Mouse (Mus musculus): ENCODE results near the gene Ldlrad3. TPM values are rescaled to one million over a fixed set of nuclear protein-coding genes. Genes with fewer than 3 reads are reported as not detected.

Gene Ldlrad3
- 1.7 and 2.7 TPM in 2 replicates for total RNA-seq (2014; fragmentation: Nextera tagmentation)
- 1.2 and 1.9 TPM in 2 replicates for total RNA-seq (2017)

DNA sequence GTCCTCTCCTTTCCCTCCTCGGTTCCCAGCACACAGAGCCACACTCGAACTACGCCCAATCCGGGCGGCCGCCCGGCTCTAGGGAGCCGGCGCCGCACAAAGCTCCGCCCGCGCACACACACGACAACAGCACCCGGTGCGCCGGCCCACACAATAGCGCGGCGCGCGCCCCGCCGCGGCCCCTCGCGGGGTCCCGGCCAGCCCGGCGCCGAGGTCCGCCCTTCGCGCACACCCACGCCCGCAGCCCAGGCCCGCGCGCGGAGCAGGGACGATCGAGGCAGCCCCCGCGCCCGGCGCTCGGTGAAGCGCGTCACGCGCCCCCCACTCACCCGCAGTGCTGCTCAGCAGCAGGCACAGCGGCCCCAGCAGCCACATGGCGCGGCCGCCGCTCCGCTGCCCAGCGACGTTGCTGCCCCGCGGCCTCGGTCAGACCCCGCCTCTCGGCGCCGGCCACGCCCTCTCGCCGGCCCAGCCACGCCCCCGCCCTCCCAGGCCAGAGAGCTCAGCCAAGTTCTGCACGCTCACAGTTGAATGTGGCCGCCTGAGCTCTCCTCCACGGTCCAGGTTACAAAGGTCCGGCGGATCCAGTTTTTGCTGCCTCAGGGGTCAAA, at the start of gene Ldlrad3:
Gene Ldlrad3 (minus strand): TSS at position 435 of the 611 bp plus-strand sequence.
- ATAC-seq (replicated peaks; ENCODE audit: low FRiP score, low TSS enrichment, poor library complexity, severe bottlenecking), result peak; percentile 95

DNA sequence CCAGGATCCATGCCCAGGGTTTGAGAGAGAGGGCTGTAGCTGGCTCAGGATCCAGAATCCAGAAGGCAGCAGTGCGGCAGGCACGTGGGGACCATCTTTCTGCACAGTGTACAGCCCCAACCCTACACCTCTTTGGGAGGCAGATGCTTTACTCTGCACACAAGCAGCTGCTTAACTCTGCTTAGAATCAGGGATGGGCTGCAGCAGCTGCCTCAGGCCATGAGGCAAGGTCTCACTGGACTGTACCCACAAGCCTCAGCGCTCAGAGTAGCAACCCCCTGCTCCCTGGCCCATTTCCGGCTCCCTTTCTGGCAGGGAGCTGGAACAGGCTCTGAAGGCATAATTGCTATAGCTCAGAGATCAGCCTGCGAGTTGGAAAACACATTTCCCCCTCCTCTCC, 45.3 kb upstream of the Ldlrad3 start:
- no peak for ATAC-seq (replicated peaks; ENCODE audit: low FRiP score, low TSS enrichment, poor library complexity, severe bottlenecking)

DNA sequence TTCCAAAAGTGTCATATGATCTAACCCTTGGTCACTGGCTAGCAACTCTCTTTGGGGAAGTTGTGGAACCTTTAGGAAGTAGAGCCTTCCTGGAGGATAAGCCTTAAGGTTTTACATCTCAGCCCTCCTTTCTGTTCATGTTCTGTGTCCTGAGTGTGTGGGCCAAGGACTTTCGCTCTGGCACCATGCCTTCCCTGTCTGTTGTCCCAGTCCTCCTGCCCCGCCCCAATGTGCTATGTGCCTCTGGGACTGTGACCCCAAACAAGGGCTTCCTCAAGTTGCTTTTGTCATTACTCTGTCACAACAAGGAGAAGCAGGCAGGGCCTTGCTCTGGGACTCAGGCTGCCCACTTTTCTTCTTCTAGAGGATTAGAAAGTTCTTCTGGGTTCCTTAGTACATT, 42.9 kb upstream of the Ldlrad3 start:
- ATAC-seq (replicated peaks; ENCODE audit: low FRiP score, low TSS enrichment, poor library complexity, severe bottlenecking), result no peak

DNA sequence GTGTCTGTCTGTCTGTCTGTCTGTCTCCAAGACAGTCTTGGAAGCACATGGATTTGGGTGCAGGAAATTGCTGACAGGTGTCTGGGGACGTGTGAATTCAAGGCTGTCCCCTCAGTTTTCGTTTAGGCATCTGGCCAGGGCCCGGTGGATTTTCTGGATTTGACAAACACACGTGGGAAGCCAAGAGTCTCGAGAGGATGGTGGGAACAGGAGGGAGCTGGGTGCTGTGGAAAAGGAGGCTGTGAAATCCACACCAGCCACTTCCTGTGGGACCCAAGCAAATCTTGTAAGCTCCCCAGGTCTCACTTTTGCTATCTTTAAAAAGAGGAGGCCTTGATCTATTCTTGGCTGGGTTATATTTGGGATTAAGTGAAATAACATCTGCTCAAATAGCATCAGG, 42.1 kb upstream of the Ldlrad3 start:
- ATAC-seq (replicated peaks; ENCODE audit: low FRiP score, low TSS enrichment, poor library complexity, severe bottlenecking), result no peak

DNA sequence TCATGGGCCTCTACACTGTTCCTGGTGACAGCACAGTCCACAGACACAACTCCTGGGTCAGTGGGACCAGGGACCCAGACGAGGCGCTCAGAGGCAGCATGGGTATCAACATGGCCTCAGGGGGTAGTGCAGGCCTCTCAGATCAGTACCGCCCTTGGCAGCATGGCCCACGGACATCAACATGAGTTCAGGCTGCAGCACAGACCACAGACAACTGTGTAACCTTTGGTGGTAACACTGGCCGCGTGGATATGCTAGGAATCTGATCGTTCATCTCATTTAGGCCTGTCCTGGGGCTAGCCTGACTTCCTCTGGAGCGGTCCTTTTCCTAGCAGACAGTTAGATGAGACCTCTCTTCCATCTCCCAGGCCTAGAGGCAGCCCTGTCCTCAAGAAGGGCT, 41.7 kb upstream of the Ldlrad3 start:
- ATAC-seq (replicated peaks; ENCODE audit: low FRiP score, low TSS enrichment, poor library complexity, severe bottlenecking), result no peak

DNA sequence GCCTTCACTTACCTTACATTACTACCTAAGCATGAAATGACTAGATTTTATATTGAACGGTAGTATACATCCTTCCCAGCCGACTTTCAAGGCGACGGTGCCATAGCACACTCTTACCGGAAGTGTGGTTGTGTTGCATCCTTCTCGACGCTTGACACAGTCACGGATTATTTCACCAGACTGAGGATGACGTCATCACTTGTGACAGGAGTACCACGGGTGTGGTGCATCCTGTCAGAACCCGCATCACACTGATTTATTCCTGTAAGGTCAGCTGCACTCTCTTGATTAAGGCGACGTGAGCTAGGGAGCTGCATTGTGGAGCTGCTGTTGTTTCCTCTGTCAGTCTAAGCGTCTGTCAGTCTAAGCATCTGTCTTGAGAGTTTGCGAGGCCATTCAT, 40.1 kb upstream of the Ldlrad3 start:
- no peak for ATAC-seq (replicated peaks; ENCODE audit: low FRiP score, low TSS enrichment, poor library complexity, severe bottlenecking)

DNA sequence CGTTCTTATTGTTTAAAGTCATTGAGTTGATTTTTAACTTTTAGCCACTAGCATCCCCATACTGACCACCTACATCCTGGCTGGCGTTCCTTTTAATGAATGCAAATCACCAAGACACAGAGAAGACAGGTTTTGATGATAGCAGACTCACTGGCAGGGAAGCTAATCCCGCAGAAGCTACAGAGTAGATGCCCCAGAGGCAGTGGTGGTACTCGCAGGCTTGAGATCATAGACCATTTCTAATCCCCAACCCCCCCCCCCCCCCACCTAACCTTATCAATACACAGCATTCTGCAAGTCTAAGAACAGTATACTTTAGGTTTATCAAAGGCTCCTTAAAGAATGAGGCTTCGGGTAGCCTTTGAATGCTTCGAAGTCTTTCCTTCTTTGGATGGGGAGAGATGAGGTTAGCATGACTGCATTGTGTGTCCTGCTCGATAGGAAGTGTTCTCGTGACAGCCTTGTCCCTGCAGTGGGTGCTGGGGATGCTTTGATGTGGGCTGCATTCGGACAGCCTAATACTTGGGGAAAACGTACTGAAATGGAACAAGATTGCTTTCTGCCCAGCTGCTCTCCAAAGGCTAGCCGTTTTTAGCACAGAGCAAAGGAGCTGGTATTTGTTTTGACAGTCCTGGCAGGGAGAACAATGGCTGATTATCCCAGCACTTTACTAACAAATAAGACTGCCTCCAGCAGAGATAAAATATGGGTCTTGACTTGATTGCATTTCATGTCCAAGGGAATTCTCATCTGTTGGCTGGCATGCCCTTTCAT, 37.4 kb upstream of the Ldlrad3 start:
- no peak for ATAC-seq (replicated peaks; ENCODE audit: low FRiP score, low TSS enrichment, poor library complexity, severe bottlenecking)

DNA sequence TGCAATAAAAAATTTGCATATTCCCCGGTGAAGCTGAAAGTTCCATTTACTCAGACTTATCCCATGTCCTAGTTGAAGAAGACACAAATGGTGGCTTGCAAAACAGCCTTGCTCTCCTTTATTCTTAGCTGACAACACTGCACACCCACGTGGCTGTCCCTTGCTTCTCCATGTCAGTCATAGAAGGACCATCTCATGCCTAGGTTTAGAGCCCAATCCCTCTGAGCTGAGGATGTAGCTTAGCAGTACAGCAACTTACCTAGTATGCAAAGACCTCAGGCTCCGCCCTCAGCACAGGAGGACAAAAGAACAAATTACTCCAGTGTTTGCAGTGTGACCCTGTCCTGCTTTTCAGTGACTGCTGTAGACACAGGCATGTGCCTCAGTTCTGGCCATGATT, 36.6 kb upstream of the Ldlrad3 start:
- ATAC-seq (replicated peaks; ENCODE audit: low FRiP score, low TSS enrichment, poor library complexity, severe bottlenecking), result no peak

DNA sequence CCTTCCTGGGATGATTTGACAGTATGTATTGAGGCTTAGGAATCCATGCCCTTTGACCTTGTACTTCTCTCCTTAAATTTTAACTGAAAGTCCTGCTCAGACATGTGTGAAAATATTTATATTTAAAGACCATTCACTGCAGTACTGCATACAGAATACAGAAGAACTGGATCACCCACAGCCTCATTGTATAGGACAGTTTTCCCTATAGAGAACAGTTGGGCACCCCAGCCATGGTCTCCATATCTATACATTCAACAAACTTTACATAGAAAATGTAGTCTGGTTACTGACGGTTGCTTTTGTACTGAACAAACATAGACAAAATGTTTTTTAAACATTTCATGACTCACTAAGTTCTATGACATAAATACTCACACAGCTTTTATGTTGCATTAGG, 30.6 kb upstream of the Ldlrad3 start:
- no peak for ATAC-seq (replicated peaks; ENCODE audit: low FRiP score, low TSS enrichment, poor library complexity, severe bottlenecking)

DNA sequence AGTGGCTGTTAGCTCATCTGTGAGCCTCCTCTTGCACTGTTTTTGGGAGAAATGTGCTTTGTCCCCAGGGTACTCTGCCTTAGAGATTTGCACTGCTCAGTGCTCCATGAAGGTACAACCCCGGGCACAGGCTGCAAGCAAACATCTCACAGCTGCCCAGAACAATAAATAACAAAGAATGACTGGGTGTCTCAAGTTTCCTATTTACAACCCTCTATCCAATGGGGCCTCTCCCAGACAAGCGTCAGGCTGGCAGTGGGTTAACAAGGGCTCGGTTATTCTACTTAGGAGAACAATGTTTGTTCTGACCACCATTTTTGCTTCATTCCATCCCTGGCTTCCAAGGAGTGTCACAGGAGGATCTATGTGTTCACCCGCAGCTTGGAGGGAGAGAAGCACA, 25.9 kb upstream of the Ldlrad3 start:
- no peak for ATAC-seq (replicated peaks; ENCODE audit: low FRiP score, low TSS enrichment, poor library complexity, severe bottlenecking)

DNA sequence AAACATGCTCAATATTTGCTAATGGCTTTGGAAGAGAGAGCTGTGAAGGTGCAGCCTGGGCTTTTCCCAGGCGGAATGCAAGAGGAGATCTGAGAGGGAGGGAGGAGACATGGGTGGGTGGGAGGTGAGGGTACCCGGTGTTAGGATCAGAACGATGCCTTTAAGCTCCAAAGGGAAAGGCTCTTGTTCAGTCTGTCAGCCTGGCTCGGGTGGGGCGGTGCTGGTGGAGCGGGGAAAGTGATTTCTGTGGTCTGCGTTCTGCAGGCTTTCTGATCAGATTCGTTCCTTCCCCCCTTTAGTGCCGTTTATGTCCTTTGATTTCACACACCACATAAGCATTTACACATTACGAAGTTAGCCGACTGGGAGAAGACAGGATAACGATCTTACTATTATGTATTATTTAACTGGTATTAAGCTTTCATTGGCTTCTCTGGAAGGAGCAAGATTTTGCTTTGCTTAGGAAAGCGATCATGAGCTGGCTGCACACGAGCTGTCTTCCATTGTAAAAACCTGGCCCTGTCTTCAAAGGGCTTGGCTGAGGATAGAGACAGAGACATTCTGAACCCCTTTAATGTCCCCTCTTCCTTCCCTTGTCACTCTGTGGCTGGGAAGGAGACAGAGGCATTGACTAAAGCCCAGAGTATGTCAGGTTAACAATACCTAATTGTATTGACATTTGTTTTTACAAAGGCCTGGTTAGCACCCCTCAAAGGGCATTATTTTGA, 19.7 kb upstream of the Ldlrad3 start:
- no peak for ATAC-seq (replicated peaks; ENCODE audit: low FRiP score, low TSS enrichment, poor library complexity, severe bottlenecking)

DNA sequence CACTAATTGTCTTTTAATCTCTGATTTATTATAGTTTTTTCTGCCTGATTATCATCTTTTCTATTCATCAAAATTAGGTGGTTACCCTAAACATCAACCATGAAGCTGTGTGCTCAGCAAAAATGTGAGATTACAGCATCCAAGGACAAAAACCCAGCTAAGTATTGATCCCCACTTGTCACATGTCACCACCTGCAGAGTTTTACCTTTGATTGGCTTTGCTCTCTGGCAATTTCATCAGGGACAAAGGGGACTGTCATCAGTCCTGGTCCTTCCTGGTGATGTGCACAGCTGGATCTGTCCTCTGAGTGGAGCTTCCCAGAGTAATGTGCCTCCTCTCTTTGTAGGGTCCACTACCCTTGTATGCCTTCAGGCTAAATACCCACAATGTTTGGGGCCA, 17.3 kb upstream of the Ldlrad3 start:
- ATAC-seq (replicated peaks; ENCODE audit: low FRiP score, low TSS enrichment, poor library complexity, severe bottlenecking), result no peak

DNA sequence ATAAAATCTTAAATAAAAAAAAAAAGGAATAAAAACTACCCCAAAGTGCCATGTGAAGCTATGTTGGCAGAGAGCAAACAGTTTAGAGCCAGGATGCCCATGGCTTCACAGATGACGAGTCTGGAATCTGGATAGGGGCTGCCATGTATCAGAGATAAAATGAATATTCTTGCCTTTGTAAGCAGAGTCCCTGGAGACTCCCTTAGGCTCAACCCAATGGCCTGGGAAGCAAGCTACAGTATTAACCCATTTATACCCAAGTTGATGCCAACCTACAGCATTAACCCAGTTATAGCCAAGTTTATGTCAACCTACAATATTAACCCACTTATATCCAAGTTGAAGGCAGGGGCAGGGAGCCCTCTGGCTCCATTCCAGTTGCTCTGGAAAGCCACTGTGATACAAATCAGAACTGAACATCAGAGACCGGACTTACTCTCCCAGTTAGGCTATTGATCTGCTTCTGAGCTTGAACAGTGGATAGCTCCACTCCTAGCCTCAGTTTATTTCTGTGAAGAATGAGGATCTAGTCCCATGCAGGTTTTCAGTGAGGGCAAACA, 16.1 kb upstream of the Ldlrad3 start:
- no peak for ATAC-seq (replicated peaks; ENCODE audit: low FRiP score, low TSS enrichment, poor library complexity, severe bottlenecking)

DNA sequence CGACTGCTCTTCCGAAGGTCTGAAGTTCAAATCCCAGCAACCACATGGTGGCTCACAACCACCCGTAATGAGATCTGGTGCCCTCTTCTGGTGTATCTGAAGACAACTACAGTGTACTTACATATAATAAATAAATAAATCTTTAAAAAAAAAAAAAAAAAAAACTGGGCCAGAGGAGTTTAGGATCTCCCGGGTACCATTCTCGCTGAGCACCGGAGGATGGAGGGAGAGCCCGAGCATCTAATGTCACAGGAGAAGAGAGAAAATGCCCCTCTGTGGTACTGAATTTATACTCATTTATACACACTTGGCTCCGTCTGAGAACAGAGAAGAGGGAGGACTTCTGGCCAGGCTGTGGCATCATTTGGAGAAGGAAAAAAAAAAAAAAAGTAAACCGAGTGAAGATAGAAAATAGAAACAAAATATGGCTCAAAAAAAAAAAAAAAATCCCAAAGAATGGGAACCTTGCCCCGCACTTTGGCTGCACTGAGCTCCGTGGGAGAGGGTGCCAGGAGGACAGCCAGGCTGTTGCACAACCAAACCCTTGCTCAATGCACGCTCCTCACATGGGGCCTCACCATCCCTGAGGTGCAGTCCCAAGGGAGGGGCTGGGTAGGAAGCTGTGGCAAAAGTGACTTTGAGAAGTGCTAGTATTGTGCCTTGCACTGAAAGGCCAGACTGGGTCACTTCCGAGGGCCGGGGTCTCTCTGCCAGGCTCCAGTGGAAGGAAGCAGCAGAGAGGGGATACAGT, 15.2 kb upstream of the Ldlrad3 start:
- ATAC-seq (replicated peaks; ENCODE audit: low FRiP score, low TSS enrichment, poor library complexity, severe bottlenecking), result no peak

DNA sequence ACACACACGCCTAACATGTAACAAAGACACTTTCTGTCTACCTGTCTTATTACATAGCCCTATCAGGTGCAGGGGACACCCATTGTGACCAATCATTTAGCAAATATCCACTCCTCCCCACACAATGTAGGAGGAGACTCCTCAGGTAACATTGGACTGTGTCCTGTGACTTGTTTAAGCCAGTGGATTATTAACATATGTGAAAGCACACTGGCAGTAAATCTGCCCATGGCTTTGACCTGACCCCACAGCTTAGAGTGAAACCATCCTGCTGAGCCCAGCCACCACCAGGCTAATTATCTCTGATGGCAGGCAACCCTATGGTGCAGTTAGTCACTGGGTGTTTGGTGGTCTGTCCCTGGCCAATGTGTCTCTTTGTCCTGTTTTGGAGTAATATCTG, 11.1 kb upstream of the Ldlrad3 start:
- ATAC-seq (replicated peaks; ENCODE audit: low FRiP score, low TSS enrichment, poor library complexity, severe bottlenecking), result no peak

DNA sequence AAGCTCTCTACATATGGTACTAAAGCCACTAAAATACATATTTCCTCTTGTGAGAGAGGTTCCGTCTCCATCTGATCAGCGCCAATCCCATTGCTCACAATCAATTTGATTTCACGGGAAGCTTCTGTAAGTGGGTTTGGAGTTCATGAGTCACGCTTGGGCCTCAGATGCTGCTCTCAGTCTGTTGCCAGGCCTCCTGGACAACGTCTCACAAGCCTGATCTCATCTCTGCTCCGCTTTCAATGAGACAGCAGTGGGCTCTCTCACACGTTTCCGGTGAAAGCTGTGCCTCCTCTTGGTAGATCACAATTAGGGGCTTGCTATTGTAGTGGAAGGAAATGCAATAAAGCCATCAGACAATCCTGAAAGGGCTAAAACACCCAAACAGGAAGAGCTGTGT, 10.5 kb upstream of the Ldlrad3 start:
- ATAC-seq (replicated peaks; ENCODE audit: low FRiP score, low TSS enrichment, poor library complexity, severe bottlenecking), result no peak

DNA sequence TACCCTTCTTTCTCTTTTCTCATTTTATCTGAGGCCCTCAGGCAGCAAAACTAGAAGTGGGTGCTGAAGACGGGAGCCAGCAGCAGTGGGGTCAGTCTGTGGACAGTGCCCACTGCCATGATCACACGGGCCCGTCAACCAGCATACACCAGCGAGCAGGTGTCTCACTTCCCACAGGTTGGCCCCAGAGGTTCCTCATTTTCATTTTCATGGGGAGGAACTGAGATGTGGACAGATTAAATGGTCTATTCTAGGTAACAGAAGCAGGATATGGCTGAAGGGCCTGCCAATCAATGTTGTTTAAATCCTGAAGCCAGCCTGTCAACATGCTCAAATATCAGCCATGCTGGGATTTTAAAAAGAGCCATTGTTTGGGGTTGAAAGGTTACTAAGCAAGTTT, 9.3 kb upstream of the Ldlrad3 start:
- ATAC-seq (replicated peaks; ENCODE audit: low FRiP score, low TSS enrichment, poor library complexity, severe bottlenecking), result no peak

DNA sequence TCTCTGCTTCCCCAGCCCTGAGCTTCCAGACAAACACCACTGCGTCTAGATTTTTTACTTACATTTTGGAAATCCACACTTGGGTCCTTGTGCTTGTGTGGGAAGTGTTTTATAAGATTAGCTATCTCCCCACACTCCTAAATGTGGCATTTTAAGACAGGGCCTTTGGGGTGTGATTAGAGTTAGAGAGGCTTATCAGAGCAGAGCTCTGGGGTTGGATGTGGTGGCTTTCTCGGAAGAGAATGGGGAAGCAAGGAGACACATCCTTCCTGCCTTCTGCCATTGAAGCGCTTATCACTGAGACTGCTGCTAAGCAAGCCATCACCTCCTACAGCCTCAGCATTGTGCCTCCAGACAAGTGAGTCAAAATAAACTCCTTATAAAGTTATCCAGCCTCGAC, 8.1 kb upstream of the Ldlrad3 start:
- peak; percentile 65 for ATAC-seq (replicated peaks; ENCODE audit: low FRiP score, low TSS enrichment, poor library complexity, severe bottlenecking)

DNA sequence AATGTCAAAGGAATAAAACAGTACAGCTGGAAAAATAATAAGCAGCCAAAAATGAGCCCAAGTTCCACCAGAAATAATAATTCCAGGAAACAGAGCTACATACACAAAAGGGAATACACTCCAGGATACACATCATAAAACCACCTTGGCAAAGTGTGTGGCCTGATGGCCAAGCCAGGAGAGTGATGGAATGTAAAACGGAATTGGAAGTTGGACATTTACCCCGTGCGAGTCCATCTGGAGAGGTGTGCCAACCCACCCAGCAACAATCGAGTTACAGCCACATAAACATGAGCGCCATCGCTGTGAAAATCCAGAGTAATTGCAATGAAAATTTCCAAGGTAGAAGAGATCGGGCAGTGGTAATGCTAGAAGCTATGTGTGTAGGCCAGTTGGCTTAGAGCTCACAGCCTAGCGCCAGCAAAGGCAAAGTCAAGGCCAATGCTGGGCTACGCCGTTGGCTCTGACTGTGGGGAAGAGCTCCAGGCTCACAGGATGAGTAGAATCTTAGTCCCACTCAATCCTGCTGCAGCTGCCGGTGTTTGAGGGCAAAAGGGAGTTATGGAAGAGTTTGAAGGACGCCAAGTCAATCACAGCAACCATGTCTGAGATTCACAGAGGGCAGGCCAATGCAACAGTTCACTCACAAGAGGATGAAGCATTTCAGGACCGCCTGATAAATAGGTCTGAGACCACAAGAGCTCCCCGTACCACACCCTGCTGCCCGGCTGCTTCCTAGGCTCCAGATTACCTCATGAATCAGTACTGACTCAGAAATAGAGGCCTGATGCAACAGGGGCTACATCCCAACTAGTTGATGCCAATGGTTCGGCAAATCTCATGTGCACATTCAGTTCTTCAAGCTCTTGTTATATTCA, 7.0 kb upstream of the Ldlrad3 start:
- no peak for ATAC-seq (replicated peaks; ENCODE audit: low FRiP score, low TSS enrichment, poor library complexity, severe bottlenecking)

Measured in megakaryocyte-erythroid progenitor cell, adult 5-6 weeks (primary cell).